13 mouse cellular contexts compared by ENCODE assay signal in the genomic region with DNA sequence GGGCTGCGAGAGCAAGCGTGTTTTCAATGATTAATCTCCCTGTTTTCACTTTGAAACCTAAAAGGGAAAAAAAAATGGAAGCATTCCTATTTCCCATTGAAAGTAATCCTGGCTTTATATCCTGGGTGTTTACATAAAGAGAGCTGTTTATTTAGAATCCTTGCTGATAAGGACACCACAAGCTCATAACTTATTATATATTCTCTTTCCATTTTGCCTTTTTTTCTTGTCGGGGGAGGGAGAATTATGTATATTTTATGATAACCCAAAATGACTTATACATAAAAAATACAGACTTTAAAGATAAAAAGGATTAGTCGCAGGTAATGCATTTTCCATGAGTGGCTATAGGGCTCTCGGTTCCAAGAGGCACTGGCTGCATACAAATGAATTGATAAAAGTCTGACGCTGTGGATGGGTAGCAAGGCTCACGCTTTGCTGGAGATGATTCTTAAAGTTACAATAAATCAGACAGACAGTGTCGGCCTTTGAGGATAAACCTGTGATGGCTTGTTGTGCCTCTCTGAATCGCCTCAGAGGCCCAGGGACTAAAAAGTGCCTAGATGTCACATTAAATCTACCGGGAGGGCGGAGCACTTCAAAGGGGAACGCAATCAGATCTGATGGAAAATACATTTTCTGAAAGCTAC.
DNase-seq lines count a peak whose midpoint lies in the region; ATAC-seq and TF ChIP-seq lines count a peak whose summit lies in the region.
"Had no signal": no experiment of that assay in that cellular context is flagged by ENCODE, and none has a peak within 500 bp of the region (broad histone marks: within the 10 kb centered on the region; RNA-seq: fewer than 3 reads in every experiment).

No protein-coding gene starts in this region.

- H3K9me3 ChIP-seq in kidney, embryonic 16.5 days (ENCODE audit: low read length) = no peaks in the 10 kb centered on the region
- H3K9me3 ChIP-seq in forebrain, embryonic 13.5 days (replicated peaks) = no peaks in the 10 kb centered on the region
- no peaks in the 10 kb centered on the region for H3K9me3 ChIP-seq in intestine, embryonic 16.5 days (ENCODE audit: control insufficient read depth, low read length)
- H3K9me3 ChIP-seq in neural tube, embryonic 14.5 days (ENCODE audit: control insufficient read depth, low read length) = no peaks in the 10 kb centered on the region
- H3K9me3 ChIP-seq: megakaryocyte, embryonic 14.5 days had no signal

- peak overlapping the region; percentile 36 for H3K4me2 ChIP-seq in kidney, embryonic 16.5 days (replicated peaks; ENCODE audit: low read depth, low read length)
- H3K4me2 ChIP-seq in forebrain, embryonic 13.5 days = peak overlapping the region; percentile 54
- peak overlapping the region; percentile 32; the same call in 1 of the 2 replicates for H3K4me2 ChIP-seq in intestine, embryonic 16.5 days (ENCODE audit: low read depth, low read length)
- peak overlapping the region; percentile 37 for H3K4me2 ChIP-seq in neural tube, embryonic 14.5 days (ENCODE audit: low read depth, low read length)

- no peak overlapping the region for H3K9ac ChIP-seq in kidney, embryonic 16.5 days (replicated peaks; ENCODE audit: low read length)
- H3K9ac ChIP-seq in forebrain, embryonic 13.5 days = no peak overlapping the region
- no peak overlapping the region for H3K9ac ChIP-seq in intestine, embryonic 16.5 days (ENCODE audit: low read depth, low read length)
- no peak overlapping the region for H3K9ac ChIP-seq in neural tube, embryonic 14.5 days (replicated peaks; ENCODE audit: low read depth, low read length)

- no peak for TF ChIP-seq CTCF in thymus, adult 2 months (IDR thresholded peaks at IDR 0.05; ENCODE audit: borderline replicate concordance, control insufficient read depth, extremely low read depth, insufficient read depth, low read length, poor library complexity)

- no peaks in the 10 kb centered on the region for H3K27me3 ChIP-seq in kidney, embryonic 16.5 days (ENCODE audit: insufficient read depth, low read length)
- peaks cover 26% of the 10 kb centered on the region for H3K27me3 ChIP-seq in forebrain, embryonic 13.5 days
- no peaks in the 10 kb centered on the region for H3K27me3 ChIP-seq in intestine, embryonic 16.5 days (replicated peaks; ENCODE audit: control insufficient read depth, insufficient read depth, low read length)
- H3K27me3 ChIP-seq in neural tube, embryonic 14.5 days (ENCODE audit: control insufficient read depth, insufficient read depth, low read length) = no peaks in the 10 kb centered on the region
- no peaks in the 10 kb centered on the region for H3K27me3 ChIP-seq in thymus, adult 2 months (ENCODE audit: control insufficient read depth, insufficient read depth, low read length)
- H3K27me3 ChIP-seq: megakaryocyte, embryonic 14.5 days had no signal

- H3K36me3 ChIP-seq in kidney, embryonic 16.5 days (ENCODE audit: insufficient read depth, low read length) = no peaks in the 10 kb centered on the region
- H3K36me3 ChIP-seq in forebrain, embryonic 13.5 days (ENCODE audit: poor library complexity, severe bottlenecking) = no peaks in the 10 kb centered on the region
- no peaks in the 10 kb centered on the region for H3K36me3 ChIP-seq in intestine, embryonic 16.5 days (ENCODE audit: control insufficient read depth, insufficient read depth, low read length)
- no peaks in the 10 kb centered on the region for H3K36me3 ChIP-seq in neural tube, embryonic 14.5 days (ENCODE audit: control insufficient read depth, insufficient read depth, low read length)
- H3K36me3 ChIP-seq in thymus, adult 2 months (ENCODE audit: control insufficient read depth, insufficient read depth, low read length) = no peaks in the 10 kb centered on the region

- H3K27ac ChIP-seq in kidney, embryonic 16.5 days (ENCODE audit: low read length) = no peak overlapping the region
- H3K27ac ChIP-seq in forebrain, embryonic 13.5 days = no peak overlapping the region
- no peak overlapping the region for H3K27ac ChIP-seq in intestine, embryonic 16.5 days (ENCODE audit: low read length)
- peak overlapping the region; percentile 62; the same call in 1 of the 2 replicates for H3K27ac ChIP-seq in neural tube, embryonic 14.5 days (ENCODE audit: low read depth, low read length)
- no peak overlapping the region for H3K27ac ChIP-seq in thymus, adult 2 months (ENCODE audit: control insufficient read depth, insufficient read depth, low read length)
- H3K27ac ChIP-seq: left cerebral cortex, adult 2 months had no signal

- DNase-seq in kidney, postnatal 36 days = no peak
- no peak for DNase-seq in thymus, adult 2 months
- no peak for DNase-seq in gastrocnemius, postnatal 4 days (ENCODE audit: low spot score in 2 of 2)
- DNase-seq in urinary bladder, postnatal 10 days (ENCODE audit: low spot score) = no peak
- DNase-seq: heart, postnatal 36 days; thymus, postnatal 4 days had no signal

- H3K4me3 ChIP-seq in kidney, embryonic 16.5 days (ENCODE audit: low read length) = no peak overlapping the region
- no peak overlapping the region for H3K4me3 ChIP-seq in forebrain, embryonic 13.5 days
- H3K4me3 ChIP-seq in intestine, embryonic 16.5 days (ENCODE audit: low read length) = no peak overlapping the region
- H3K4me3 ChIP-seq in neural tube, embryonic 14.5 days (ENCODE audit: low read depth, low read length) = no peak overlapping the region
- H3K4me3 ChIP-seq in thymus, adult 2 months (ENCODE audit: control insufficient read depth, insufficient read depth, low read length) = no peak overlapping the region
- H3K4me3 ChIP-seq: erythroblast, embryonic 14.5 days; left cerebral cortex, adult 2 months; megakaryocyte, embryonic 14.5 days had no signal

- 40% methylated on average over 12 of the region's 12 CpGs for WGBS in kidney, embryonic 16.5 days
- WGBS in forebrain, embryonic 13.5 days = 45% methylated on average over 12 of the region's 12 CpGs
- WGBS in intestine, embryonic 16.5 days = 39% methylated on average over 12 of the region's 12 CpGs
- 26% methylated on average over 12 of the region's 12 CpGs for WGBS in neural tube, embryonic 14.5 days
- 89% methylated on average over 12 of the region's 12 CpGs for WGBS in thymus, adult 2 months

- peaks cover 10% of the 10 kb centered on the region; the same call in 1 of the 2 replicates for H3K4me1 ChIP-seq in kidney, embryonic 16.5 days (ENCODE audit: insufficient read depth, low read length)
- peaks cover 13% of the 10 kb centered on the region for H3K4me1 ChIP-seq in forebrain, embryonic 13.5 days
- peaks cover 8% of the 10 kb centered on the region for H3K4me1 ChIP-seq in intestine, embryonic 16.5 days (ENCODE audit: control insufficient read depth, insufficient read depth, low read length)
- H3K4me1 ChIP-seq in neural tube, embryonic 14.5 days (ENCODE audit: control insufficient read depth, insufficient read depth, low read length) = peaks cover 13% of the 10 kb centered on the region; the same call in 1 of the 2 replicates
- no peaks in the 10 kb centered on the region for H3K4me1 ChIP-seq in thymus, adult 2 months (replicated peaks; ENCODE audit: control insufficient read depth, insufficient read depth, low read length)
- H3K4me1 ChIP-seq: megakaryocyte, embryonic 14.5 days had no signal

- no peak for TF ChIP-seq POLR2A in thymus, adult 2 months (IDR thresholded peaks at IDR 0.05; ENCODE audit: control insufficient read depth, extremely low read depth, insufficient read depth, low read length, poor library complexity)

- ATAC-seq in kidney, embryonic 16.5 days (ENCODE audit: low FRiP score, low TSS enrichment) = no peak
- ATAC-seq in forebrain, embryonic 13.5 days = no peak
- no peak for ATAC-seq in intestine, embryonic 16.5 days
- peak; percentile 62 for ATAC-seq in neural tube, embryonic 14.5 days (ENCODE audit: low read depth)
